Mouse (Mus musculus) cerebral cortex, adult 2 months (tissue): ENCODE measurements around the gene Ormdl3.

Experiments used
- WGBS: fragments of 180-500 bp; shearing (Covaris S2); methylation state at CpG from one replicate; pipeline ENCODE4 v1.1.7; 2018; 5-methylcytosine and 5-hydroxymethylcytosine counted together

Ormdl3 gene

DNA sequence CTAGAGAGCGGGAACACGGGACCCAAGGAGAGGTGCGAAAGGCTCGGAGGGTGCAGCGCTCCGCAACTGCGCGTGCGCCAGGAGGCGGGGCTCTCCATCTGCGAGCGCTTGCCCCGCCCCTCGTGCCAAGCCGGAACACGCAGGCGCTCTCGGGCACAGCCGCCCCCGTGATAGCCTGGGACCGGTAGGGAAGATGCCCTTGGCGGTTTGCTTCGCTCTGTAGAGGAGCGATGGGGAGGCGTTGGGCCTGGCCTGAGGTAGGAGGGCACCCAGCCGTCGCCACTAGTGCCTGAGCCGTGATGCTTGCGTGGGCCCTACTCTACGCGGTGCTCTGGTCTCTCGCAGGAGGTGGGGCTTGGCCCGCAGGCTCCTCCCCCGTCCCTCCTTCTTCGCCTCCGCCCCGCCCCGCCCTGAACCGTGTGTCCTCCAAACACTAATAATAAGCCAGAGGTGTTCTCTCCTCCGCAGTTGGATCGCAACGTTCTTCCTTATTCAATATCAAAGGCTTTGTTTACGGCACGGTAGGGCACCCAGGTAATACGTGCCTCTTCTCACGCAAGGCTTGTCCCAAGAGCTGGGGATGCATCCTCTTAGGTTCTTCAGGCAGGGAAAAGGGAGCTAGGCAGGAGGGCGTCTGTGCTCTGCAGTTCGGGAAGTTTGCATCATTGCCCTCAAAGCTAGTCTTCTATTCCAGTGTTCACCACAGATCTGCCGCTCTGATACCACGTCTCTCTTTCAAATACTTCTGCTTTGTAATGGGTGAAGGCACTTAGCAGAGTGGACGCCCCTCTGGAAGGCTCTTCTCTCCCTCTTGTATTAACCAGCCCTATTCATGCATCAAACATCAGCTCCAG lies 36.0 kb downstream of the Ormdl3 start, which contains the start of gene Zpbp2:
Gene Zpbp2 (plus strand): TSS at position 123 of the 854 bp plus-strand sequence.
- 2% methylated on average over 51 of the region's 51 CpGs for WGBS

DNA sequence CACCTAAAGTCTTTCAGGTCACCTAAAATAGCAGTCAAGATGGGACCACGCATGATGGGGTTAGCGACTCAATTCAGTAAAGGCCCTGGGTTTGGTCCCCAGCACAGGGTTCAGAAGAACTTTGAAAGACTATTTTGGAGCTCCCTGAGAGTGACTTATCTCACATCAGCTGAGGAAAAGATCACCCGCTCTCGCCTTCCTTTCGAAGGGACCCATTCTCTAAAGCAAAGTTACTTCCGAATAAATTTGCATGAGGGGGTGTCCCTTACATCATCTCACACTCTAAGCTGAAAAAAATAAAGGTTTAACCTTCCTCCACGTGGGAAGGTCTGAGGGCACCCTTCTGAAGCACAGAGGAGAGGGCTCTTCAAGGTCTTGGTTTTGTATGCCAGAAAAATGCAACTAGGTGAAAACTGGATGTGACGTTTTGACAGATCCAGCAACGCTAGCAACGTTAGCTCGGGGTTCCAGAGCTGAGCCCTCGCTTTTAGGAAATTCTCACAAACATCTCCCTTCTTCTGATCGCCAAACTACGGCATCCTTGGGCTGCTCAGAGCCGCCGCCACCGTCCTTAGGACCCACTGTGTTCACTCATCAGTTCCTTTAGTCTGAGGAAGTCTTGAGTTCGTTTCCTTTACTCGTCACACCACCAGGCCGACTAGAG lies 36.7 kb downstream of the Ormdl3 start:
- 16% methylated on average over 20 of the region's 20 CpGs for WGBS

DNA sequence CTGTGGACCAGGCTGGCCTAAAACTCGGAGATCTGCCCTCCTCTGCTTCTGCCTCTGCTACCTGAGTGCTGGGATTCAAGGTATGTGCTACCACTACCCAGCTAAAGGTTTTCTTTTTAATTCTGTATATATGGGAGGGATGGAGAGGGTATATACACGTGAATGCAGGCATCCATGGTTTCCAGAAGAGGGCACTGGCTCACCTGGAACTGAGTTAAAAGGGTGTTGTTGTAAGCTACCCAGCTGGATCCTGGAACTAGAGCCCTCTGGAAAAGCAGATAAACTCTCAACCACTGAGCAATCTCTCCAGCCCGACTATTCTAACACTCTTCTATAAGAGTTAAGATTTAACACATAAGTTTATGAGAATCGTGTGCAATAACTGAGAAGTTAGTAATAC lies 37.8 kb downstream of the Ormdl3 start:
- 80% methylated on average over 4 of the region's 4 CpGs for WGBS

DNA sequence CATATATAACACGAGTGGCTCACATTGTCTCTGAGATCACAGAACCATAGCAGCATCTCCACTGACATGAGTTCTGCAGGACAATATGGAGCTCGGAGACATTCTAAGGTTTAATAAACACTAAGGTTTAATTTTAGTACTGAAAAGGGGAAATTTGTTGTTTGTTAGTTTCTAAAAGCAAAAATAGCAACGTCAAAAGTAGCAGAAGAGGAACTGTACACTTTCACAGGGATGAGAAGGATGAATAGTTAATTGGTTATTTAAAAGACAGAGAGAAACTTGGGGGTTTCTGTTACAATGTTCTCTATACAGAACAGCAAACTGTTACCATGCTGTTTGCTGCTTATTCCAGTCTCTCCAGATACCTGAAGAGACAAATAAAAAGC lies 39.9 kb downstream of the Ormdl3 start:
- 53% methylated on average over 3 of the region's 3 CpGs for WGBS

DNA sequence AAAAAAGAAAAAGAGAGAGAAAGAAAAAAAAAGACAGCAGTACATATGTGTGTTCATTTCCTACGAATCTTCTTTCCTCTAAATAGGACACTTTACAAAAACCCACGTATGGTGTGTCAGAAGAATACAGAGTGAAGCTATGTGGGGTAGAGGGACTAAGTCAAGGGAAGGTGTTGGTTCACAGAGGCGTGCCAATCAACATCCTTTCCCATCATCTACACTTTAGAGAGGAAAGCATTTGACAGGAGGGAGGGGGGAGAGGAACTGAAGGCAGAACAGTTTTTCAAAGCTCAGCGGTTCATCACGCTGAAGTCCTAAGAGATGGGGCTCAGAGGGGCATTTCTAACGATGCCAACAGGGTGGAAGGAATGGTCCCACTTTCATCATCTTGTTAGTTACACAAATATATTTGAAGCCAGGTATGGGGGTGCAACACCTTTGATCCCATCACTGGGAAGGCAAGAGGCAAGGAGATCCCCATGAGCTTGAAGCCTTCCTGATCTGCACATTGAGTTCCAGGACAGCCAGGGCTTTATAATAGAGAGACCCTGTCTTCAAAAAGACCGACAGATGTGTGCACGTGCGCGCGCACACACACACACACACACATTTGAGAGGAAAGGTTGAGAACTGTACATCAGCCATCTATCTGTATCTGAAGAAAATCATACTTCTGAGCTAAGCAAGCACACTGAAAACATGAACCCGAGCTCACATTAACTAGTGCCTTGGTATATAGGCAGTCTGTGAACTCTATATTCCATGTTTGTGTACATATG lies 40.5 kb downstream of the Ormdl3 start:
- 46% methylated on average over 12 of the region's 12 CpGs for WGBS

DNA sequence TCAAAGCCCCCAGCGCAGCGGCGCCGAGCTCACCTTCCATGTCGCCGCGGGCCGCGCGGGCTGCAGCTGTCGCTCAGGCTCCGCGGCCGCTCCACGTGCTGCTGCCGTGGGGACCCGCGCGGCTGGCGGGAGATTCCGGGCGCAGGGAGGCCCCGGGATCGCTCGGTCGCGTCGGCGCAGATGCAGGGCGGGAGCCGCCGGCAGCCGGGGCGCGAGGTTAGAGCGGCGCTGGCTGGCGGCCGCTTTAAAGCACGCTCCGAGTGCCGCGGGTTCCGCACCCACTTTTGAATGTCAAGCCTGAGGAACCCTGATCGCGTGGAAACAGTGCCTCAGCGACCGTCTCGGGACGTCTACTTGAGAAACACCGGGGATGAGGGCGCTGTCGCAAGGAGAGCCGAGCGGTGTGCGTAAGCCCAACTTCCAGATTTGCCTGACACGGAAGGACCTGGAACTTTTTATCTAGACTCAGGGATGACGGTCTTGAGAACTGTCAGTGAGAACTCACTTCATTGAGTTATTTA lies 41.4 kb downstream of the Ormdl3 start, which contains the start of gene Ikzf3:
Gene Ikzf3 (minus strand): TSS at position 321 of the 521 bp plus-strand sequence.
- WGBS, result 1% methylated on average over 58 of the region's 58 CpGs

DNA sequence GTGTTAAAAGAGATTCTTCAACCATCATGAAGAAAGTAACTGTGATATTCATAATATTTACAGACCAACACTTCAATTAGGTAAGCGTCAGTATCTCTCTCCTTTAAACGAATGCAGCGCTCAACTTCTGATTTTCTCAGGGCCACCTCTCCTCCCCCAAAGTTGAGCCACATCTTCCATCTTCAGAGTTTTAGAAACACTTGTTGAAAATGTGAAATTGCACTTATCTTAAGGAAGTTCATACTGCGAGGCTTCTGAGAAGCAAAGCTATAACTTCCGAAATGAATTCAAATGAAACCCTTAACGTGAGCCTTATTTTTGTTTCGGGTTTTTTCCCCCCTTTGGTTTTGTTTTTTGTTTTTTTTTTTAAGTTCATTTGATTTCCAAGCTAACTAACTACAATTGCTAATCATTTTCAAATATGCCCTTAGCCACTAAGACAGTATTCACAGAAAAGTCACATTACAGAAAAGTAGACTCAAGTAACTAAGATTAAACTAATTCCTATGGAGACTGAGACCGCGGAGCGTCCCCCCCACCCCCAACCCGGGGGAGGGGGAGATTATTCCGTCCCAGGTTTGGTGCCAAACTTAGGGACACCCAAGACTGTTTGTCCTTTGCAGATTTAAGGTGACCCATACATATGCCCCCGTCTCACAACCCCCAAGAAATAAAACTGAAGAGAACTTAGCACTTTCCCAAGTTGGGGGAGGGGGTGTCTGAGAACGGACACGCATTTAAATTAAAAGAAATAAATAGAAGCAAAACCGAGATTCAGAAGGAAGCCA lies 42.1 kb downstream of the Ormdl3 start:
- WGBS, result 8% methylated on average over 16 of the region's 16 CpGs

DNA sequence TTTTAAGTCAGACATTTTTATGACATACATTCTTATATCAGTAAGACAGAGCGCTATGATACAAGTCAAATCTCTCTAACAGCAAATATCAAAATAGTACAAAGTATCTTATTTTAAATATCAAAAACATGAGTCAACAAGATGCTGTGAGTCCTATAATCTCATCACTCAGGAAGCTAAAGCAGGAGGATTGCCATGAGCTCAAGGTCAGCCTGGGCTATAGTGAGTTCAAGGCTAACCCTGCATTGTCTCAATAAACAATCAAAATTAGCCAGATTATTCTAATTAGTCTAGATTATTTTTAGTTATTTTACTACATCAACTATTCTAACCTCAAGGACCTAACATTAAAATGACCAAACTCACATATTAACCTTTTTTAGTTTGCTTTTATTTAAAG lies 43.8 kb downstream of the Ormdl3 start:
- 93% methylated on average over 1 of the region's 1 CpGs for WGBS

DNA sequence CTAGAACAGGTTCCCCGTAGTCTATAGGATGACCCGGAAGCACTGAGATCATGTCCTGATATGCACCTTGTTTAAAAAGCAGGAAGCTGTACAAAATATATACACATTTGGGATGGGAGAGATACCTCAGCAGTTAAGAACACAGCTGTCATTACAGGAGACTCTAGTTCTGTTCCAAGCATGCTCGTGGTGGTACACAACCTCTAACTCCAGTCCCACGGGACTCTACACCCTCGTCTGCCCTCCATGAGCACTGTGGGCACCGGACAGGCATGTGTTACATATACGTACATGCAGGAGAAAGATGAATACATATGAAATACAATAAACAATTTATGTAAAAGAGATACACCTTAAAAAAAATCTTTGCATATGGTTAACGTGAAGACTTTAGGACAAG lies 44.6 kb downstream of the Ormdl3 start:
- WGBS, result 80% methylated on average over 8 of the region's 8 CpGs

DNA sequence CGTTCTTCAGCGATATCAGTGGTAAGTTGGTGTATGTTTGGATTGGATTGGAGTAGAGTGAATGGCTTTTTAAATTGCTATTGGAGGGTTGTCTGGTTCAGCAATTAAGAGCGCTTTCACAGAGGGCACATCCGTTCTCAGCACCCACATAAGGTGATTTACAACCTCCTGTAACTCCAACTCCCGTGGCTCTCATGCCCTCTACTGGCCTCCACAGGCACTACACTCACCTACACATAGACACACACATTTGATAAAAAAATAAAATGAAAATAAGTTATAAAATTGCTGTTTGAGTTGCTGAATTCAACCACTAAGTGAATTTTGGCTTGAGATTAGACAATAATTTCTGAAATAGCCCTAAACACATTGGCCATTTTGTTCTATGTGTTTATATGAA lies 46.8 kb downstream of the Ormdl3 start:
- 80% methylated on average over 5 of the region's 5 CpGs for WGBS
